Mouse (Mus musculus) limb, embryonic 10.5 days (tissue): Measurements from ENCODE around the gene Stk10. TPM values are rescaled to one million over a fixed set of nuclear protein-coding genes. Genes with fewer than 3 reads are reported as not detected.

ENCODE experiments used
- DNase-seq: peaks from one replicate; pipeline ENCODE4 v3.0.0-alpha.2; 2017; ENCODE audit warnings: low spot score
- H3K27ac ChIP-seq: fragments of 300-500 bp; sonication (generic); 2 replicates; pipeline ENCODE4 v1.5.1; 2016; ENCODE audit warnings: mild to moderate bottlenecking
- H3K27me3 ChIP-seq: fragments of 300-500 bp; sonication (generic); 2 replicates; pipeline ENCODE4 v1.6.1; 2016; ENCODE audit warnings: low read depth, mild to moderate bottlenecking; ENCODE audit not compliant: poor library complexity, severe bottlenecking
- H3K36me3 ChIP-seq: fragments of 300-500 bp; sonication (generic); 2 replicates; pipeline ENCODE4 v1.6.1; 2016; ENCODE audit warnings: mild to moderate bottlenecking, moderate library complexity
- H3K4me1 ChIP-seq: fragments of 300-500 bp; sonication (generic); 2 replicates; pipeline ENCODE4 v1.6.1; 2016
- H3K4me3 ChIP-seq: fragments of 300-500 bp; sonication (generic); 2 replicates; pipeline ENCODE4 v1.5.1; 2016; ENCODE audit warnings: mild to moderate bottlenecking, moderate library complexity
- H3K9me3 ChIP-seq: fragments of 300-500 bp; sonication (generic); replicated peaks from 2 replicates; pipeline ENCODE4 v1.6.1; 2016; ENCODE audit warnings: mild to moderate bottlenecking
- WGBS: fragments of 180-500 bp; shearing (Covaris S2); methylation state at CpG from one replicate; pipeline ENCODE4 v1.1.7; 2016; 5-methylcytosine and 5-hydroxymethylcytosine counted together
- polyA plus RNA-seq: library from polyadenylated mRNA; unstranded; fragments of >200 nt; fragmentation: Nextera tagmentation; extraction: Ambion mirVana; gene quantifications from 2 replicates; pipeline ENCODE4 v1.2.1, GENCODE M21; 2016

Stk10 gene
- polyA plus RNA-seq, 1 experiment from 2014 or later: 2.8 TPM

DNA sequence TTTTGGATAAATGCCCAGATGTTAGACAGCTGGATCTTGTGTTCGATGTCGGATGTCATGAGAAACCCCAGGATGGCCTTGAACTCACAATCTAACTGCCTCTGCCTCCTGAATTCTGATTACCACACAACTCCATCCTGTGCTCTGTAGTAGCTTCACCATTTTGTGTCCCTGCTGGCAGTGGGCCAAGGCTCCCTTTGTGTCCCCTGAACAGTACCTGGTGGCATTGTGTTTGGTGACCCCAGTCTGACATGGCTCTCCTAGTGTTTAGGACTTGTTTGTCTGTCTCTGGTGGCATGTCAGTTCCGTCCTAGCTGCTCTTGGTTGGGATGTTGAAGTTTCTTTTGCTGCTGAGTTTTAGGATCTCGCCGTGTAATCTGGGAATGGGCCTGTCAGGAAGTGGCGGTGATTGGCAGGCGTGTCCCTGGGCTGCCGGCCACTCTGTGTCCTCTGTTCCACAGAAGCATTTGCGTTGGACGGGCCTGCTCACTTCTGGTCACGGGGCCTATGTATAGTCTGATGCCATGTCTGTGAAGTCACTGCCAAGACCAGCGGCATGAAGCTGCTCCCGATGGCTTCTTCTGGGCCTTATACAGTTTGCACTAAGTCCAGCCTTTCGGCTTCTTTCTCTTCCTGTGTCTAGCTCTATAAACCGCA lies 35.7 kb downstream of the Stk10 start:
- DNase-seq: no peak
- Histone ChIP-seq H3K27ac (no peak overlapping the region), H3K36me3 (no peaks in the 10 kb centered on the region), H3K4me1 (peaks cover 14% of the 10 kb centered on the region), H3K4me3 (no peak overlapping the region), H3K27me3 (no peaks in the 10 kb centered on the region), H3K9me3 (no peaks in the 10 kb centered on the region)
- 93% methylated on average over 15 of the region's 15 CpGs for WGBS

GRCm38 (mm10) chr11:32571103-32571502 lies 38.0 kb downstream of the Stk10 start:
- WGBS: 92% methylated on average over 6 of the region's 6 CpGs
- no peaks in the 10 kb centered on the region for H3K9me3 ChIP-seq
- no peak overlapping the region for H3K27ac ChIP-seq
- no peak for DNase-seq
- H3K36me3 ChIP-seq: no peaks in the 10 kb centered on the region
- no peaks in the 10 kb centered on the region for H3K27me3 ChIP-seq
- no peak overlapping the region for H3K4me3 ChIP-seq
- H3K4me1 ChIP-seq: no peaks in the 10 kb centered on the region

DNA sequence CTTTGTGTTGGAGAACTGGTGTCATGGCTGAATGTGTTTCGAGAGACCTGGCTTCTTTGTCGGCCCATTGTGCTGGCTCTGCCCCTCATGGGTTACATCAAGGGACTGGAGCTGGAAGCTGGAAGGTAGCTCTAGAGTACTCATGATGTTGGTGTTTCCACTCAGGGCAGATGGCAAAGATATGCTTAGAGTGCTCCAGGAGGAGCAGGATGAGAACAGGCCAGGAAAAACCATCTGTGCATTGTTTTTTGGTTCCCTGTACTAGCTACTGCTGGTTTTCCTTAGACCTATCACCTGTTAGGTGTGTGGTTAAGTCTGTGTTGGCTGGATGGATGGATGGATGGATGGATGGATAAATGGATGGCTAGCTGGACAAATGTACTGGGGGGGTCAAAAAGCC lies 40.6 kb downstream of the Stk10 start:
- Histone ChIP-seq H3K4me3 (no peak overlapping the region), H3K4me1 (no peaks in the 10 kb centered on the region), H3K27ac (no peak overlapping the region), H3K27me3 (no peaks in the 10 kb centered on the region), H3K9me3 (no peaks in the 10 kb centered on the region), H3K36me3 (no peaks in the 10 kb centered on the region)
- DNase-seq: no peak
- WGBS: 86% methylated on average over 2 of the region's 2 CpGs

DNA sequence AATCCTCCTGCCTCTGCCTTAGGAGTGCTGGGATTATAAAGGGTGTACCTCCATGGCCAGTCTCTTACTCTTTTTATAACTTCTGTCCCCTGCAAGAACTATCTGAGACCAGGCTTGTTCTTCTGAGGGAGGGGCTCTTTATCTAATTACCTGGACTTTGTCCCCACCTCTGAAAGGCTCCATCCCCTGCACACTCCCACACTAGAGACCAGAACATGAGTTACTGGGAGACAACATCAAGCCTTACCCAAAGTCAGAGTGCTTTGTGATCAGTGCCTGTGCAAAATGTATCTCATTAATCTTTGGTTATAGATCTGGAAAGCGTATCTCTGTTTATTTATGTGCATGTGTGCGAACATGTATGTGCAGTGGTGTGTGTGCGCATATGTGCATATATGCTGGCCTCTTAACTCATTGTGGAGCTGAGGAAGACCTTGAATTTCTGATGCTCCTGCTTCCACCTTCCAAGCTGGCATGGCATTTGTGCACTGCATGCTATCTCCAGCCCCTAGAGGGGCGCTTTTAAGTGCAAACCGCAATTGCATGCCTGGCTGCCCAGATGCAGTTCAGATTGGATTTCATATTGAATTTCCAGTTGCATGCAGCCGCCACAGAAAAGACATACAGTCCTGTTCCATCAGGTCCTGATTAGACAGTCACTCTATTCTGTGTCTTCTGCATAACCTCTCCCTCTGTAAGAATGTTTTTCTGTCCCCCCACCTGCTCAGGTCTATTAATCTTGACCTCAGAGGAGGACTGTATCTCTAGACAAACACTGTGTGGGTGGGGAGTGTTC lies 43.1 kb downstream of the Stk10 start:
- WGBS: 92% methylated on average over 6 of the region's 6 CpGs
- Histone ChIP-seq H3K4me1 (peaks cover 3% of the 10 kb centered on the region; the same call in 1 of the 2 replicates), H3K9me3 (no peaks in the 10 kb centered on the region; the same call in 1 of the 2 replicates), H3K27me3 (no peaks in the 10 kb centered on the region), H3K27ac (no peak overlapping the region), H3K4me3 (no peak overlapping the region), H3K36me3 (no peaks in the 10 kb centered on the region)
- no peak for DNase-seq

DNA sequence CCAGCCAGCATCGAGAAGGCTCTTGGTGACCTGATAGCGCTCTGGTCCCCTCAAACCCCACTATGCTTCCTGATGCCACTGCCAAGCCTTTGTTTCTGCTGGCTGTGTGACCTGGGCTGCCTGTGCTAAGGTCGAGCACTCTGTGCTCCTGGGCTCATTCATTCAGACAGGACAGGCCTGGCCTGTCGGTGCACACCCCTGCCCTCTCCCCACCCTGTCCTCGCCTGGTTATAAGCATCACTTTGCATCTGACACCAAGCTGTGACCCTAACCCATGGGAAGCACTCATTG lies 43.6 kb downstream of the Stk10 start:
- Histone ChIP-seq H3K4me1 (peaks cover 5% of the 10 kb centered on the region; the same call in 1 of the 2 replicates), H3K36me3 (no peaks in the 10 kb centered on the region), H3K4me3 (no peak overlapping the region), H3K27ac (no peak overlapping the region), H3K27me3 (no peaks in the 10 kb centered on the region), H3K9me3 (no peaks in the 10 kb centered on the region; the same call in 1 of the 2 replicates)
- 71% methylated on average over 5 of the region's 5 CpGs for WGBS
- DNase-seq: no peak

GRCm38 (mm10) chr11:32580305-32580947 lies 47.3 kb downstream of the Stk10 start:
- Histone ChIP-seq H3K4me3 (no peak overlapping the region), H3K27me3 (no peaks in the 10 kb centered on the region), H3K27ac (no peak overlapping the region), H3K9me3 (no peaks in the 10 kb centered on the region; the same call in 1 of the 2 replicates), H3K36me3 (no peaks in the 10 kb centered on the region), H3K4me1 (peaks cover 5% of the 10 kb centered on the region; the same call in 1 of the 2 replicates)
- DNase-seq: no peak
- WGBS: 84% methylated on average over 16 of the region's 16 CpGs

- H3K4me1 ChIP-seq: peaks cover 5% of the 10 kb centered on the region; the same call in 1 of the 2 replicates
- H3K9me3 ChIP-seq: no peaks in the 10 kb centered on the region; the same call in 1 of the 2 replicates
- H3K27ac ChIP-seq: no peak overlapping the region
- H3K36me3 ChIP-seq: no peaks in the 10 kb centered on the region
- no peaks in the 10 kb centered on the region for H3K27me3 ChIP-seq
- WGBS: 59% methylated on average over 2 of the region's 2 CpGs
- no peak for DNase-seq
- H3K4me3 ChIP-seq: no peak overlapping the region
Measured at GRCm38 (mm10) chr11:32581031-32581430, 47.9 kb downstream of the Stk10 start.

DNA sequence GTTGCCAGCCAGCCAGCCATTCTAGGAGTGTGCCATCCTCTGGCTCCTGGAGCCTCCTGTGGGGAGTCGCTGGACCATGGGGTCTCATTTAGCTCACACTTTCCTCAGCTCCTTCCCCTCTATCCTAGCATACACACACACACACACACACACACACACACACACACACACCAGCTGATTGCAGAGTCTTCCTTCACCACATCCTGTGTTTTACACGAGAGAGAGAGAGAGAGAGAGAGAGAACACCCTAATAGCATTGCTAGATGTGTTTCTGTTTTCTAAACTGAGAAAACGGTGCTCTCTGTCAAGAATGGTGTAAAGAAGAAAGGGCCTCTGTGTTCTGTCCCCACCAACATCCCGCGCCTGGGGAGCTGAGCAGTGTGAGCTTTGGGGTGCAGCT lies 49.7 kb downstream of the Stk10 start:
- DNase-seq: no peak
- WGBS: 75% methylated on average over 5 of the region's 5 CpGs
- no peaks in the 10 kb centered on the region; the same call in 1 of the 2 replicates for H3K9me3 ChIP-seq
- no peaks in the 10 kb centered on the region for H3K36me3 ChIP-seq
- H3K27ac ChIP-seq: no peak overlapping the region
- peaks cover 7% of the 10 kb centered on the region for H3K4me1 ChIP-seq
- no peaks in the 10 kb centered on the region for H3K27me3 ChIP-seq
- H3K4me3 ChIP-seq: no peak overlapping the region

DNA sequence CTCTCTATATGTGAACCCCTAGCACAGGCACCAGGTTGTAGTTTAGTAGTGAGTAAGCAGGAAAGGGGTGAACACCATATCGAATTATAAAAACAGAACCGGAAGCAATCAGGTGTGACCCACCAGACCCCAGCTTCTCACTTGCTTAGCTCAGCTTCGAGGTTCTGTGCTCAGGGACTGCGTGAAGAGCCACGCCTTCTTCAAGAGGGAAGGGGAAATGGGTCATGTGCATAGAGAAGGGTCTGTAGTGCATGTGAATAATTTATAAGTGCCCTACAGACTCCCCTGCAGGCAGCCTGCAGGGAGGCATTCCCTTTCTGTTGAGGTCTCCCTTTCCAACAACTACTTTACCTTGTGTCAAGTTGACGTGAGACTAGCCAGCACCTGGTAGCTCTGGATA lies 52.9 kb downstream of the Stk10 start:
- H3K4me3 ChIP-seq: no peak overlapping the region
- H3K27me3 ChIP-seq: no peaks in the 10 kb centered on the region
- no peak overlapping the region for H3K27ac ChIP-seq
- no peaks in the 10 kb centered on the region for H3K36me3 ChIP-seq
- H3K4me1 ChIP-seq: peaks cover 14% of the 10 kb centered on the region
- H3K9me3 ChIP-seq: no peaks in the 10 kb centered on the region; the same call in 1 of the 2 replicates
- WGBS: 78% methylated on average over 6 of the region's 6 CpGs
- DNase-seq: no peak

DNA sequence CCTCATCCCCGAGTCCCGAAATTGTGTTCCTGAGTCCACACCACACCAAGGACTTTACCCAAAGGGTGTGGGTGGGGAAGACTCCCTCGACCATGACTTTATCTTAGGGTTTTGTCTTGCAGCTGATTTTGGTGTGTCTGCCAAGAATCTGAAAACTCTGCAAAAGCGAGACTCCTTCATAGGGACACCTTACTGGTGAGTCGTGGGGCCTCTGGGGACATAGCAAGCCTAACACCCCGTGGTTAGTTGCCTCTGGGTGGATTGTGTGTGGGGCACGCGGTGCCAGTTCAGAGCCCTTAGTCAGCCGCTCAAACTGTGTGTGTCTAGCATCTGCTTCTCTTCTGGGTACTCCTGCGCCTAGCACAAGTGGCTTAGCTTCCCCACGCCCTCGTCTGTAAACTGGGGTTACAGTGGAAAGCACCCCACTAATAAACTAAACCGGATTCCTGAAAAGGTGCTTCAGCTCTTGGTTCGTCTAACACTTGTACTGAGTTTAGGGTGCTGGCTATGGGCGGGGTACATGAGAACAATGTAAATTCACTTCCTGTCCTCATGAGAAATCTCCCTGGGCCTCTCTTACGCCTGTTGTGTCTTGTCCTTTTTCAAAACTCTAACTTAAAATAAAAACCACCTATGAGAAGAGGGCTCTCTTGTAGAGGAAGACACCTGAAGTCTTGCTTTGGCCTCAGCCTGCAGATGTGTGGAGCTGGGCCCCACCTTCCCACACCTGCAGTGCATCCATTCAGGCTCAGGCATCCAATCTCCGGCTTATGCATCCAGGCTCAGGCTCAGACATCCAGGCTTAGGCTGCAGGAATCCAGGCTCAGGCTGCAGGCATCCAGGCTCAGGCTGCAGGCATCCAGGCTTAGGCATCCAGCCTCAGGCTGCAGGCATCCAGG lies 54.3 kb downstream of the Stk10 start:
- no peak for DNase-seq
- Histone ChIP-seq H3K4me1 (peaks cover 10% of the 10 kb centered on the region), H3K36me3 (no peaks in the 10 kb centered on the region), H3K4me3 (no peak overlapping the region), H3K27ac (peak overlapping the region; percentile 63), H3K9me3 (no peaks in the 10 kb centered on the region), H3K27me3 (no peaks in the 10 kb centered on the region)
- WGBS: 71% methylated on average over 17 of the region's 17 CpGs

- Histone ChIP-seq H3K4me1 (peaks cover 10% of the 10 kb centered on the region), H3K27ac (peak overlapping the region; percentile 63), H3K9me3 (no peaks in the 10 kb centered on the region), H3K27me3 (no peaks in the 10 kb centered on the region), H3K4me3 (no peak overlapping the region), H3K36me3 (no peaks in the 10 kb centered on the region)
- DNase-seq: peak; percentile 91
- 36% methylated on average over 15 of the region's 15 CpGs for WGBS
Measured at GRCm38 (mm10) chr11:32588090-32588891, 55.2 kb downstream of the Stk10 start.

DNA sequence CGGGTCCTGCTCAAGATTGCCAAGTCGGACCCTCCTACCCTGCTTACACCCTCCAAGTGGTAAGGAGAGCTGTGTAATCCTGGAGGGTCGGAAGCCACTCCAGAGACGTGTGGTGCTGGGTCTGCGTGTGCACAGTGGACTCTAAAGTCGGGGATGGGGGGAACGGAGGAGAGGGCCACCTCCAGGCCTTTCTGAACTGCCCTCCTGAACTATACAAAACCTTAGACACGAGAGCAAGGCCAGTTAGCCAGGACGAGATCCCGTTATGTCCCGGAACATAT lies 55.7 kb downstream of the Stk10 start:
- H3K36me3 ChIP-seq: no peaks in the 10 kb centered on the region
- H3K9me3 ChIP-seq: no peaks in the 10 kb centered on the region
- H3K27me3 ChIP-seq: no peaks in the 10 kb centered on the region
- WGBS: 85% methylated on average over 11 of the region's 11 CpGs
- no peak overlapping the region for H3K27ac ChIP-seq
- DNase-seq: no peak
- H3K4me1 ChIP-seq: peaks cover 10% of the 10 kb centered on the region
- no peak overlapping the region for H3K4me3 ChIP-seq
